8 mouse cellular contexts compared by ENCODE assay signal in genomic region chr3:95894317-95895160, GRCm38 (mm10). TPM values are rescaled to one million over a fixed set of nuclear protein-coding genes. Genes with fewer than 3 reads are reported as not detected.
A peak's percentile ranks its signal among the peaks of the same experiment; 100 is the strongest.
DNase-seq lines count a peak whose midpoint lies in the region; ATAC-seq and TF ChIP-seq lines count a peak whose summit lies in the region.

No protein-coding gene starts in this region.

- H3K9ac ChIP-seq in forebrain, embryonic 16.5 days (replicated peaks; ENCODE audit: low read depth, low read length) = peak overlapping the region; percentile 76
- H3K9ac ChIP-seq in hindbrain, embryonic 15.5 days = peak overlapping the region; percentile 62
- peak overlapping the region; percentile 74 for H3K9ac ChIP-seq in limb, embryonic 14.5 days (ENCODE audit: low read depth, low read length, severe bottlenecking)
- peak overlapping the region; percentile 83 for H3K9ac ChIP-seq in midbrain, embryonic 16.5 days (ENCODE audit: low read depth, low read length)

- no peaks in the 10 kb centered on the region for H3K27me3 ChIP-seq in thymus, adult 2 months (ENCODE audit: control insufficient read depth, insufficient read depth, low read length)
- no peaks in the 10 kb centered on the region for H3K27me3 ChIP-seq in cerebellum, adult 2 months (ENCODE audit: control insufficient read depth, insufficient read depth, low read length)
- no peaks in the 10 kb centered on the region for H3K27me3 ChIP-seq in forebrain, embryonic 16.5 days (replicated peaks; ENCODE audit: control insufficient read depth, insufficient read depth, low read length)
- no peaks in the 10 kb centered on the region for H3K27me3 ChIP-seq in hindbrain, embryonic 15.5 days
- H3K27me3 ChIP-seq in limb, embryonic 14.5 days (ENCODE audit: control insufficient read depth, insufficient read depth, low read length) = no peaks in the 10 kb centered on the region
- H3K27me3 ChIP-seq in midbrain, embryonic 16.5 days (ENCODE audit: control insufficient read depth, insufficient read depth, low read depth, low read length) = no peaks in the 10 kb centered on the region

- DNase-seq in thymus, adult 2 months = peak; percentile 22
- no peak for DNase-seq in thymus, postnatal 0 days (ENCODE audit: low spot score)
- peak; percentile 60 to 64 for DNase-seq in cerebellum, adult 2 months
- DNase-seq in limb, embryonic 14.5 days (ENCODE audit: low spot score) = peak; percentile 27
- DNase-seq in yolk sac, embryonic 10.5 days (ENCODE audit: low spot score) = peak; percentile 70

- H3K4me2 ChIP-seq in forebrain, embryonic 16.5 days (ENCODE audit: low read length) = peak overlapping the region; percentile 55
- peak overlapping the region; percentile 64 for H3K4me2 ChIP-seq in hindbrain, embryonic 15.5 days
- H3K4me2 ChIP-seq in limb, embryonic 14.5 days (replicated peaks; ENCODE audit: low read depth, low read length, severe bottlenecking) = peak overlapping the region; percentile 79
- H3K4me2 ChIP-seq in midbrain, embryonic 16.5 days (ENCODE audit: low read length) = peak overlapping the region; percentile 89

- H3K9me3 ChIP-seq in forebrain, embryonic 16.5 days (ENCODE audit: control insufficient read depth, low read length) = no peaks in the 10 kb centered on the region
- no peaks in the 10 kb centered on the region for H3K9me3 ChIP-seq in hindbrain, embryonic 15.5 days
- H3K9me3 ChIP-seq in limb, embryonic 14.5 days (ENCODE audit: control insufficient read depth, low read length) = no peaks in the 10 kb centered on the region
- no peaks in the 10 kb centered on the region for H3K9me3 ChIP-seq in midbrain, embryonic 16.5 days (replicated peaks; ENCODE audit: control insufficient read depth, low read length, poor library complexity, severe bottlenecking)

- 0 out of 2 replicates have a peak, but pooled peaks cover 4% of the 10 kb centered on the region for H3K36me3 ChIP-seq in thymus, adult 2 months (ENCODE audit: control insufficient read depth, insufficient read depth, low read length)
- no peaks in the 10 kb centered on the region for H3K36me3 ChIP-seq in forebrain, embryonic 16.5 days (ENCODE audit: control insufficient read depth, insufficient read depth)
- peaks cover 7% of the 10 kb centered on the region; the same call in 1 of the 2 replicates for H3K36me3 ChIP-seq in hindbrain, embryonic 15.5 days
- H3K36me3 ChIP-seq in limb, embryonic 14.5 days (ENCODE audit: control insufficient read depth, insufficient read depth, low read length) = peaks cover 20% of the 10 kb centered on the region
- no peaks in the 10 kb centered on the region; the same call in 1 of the 2 replicates for H3K36me3 ChIP-seq in midbrain, embryonic 16.5 days (ENCODE audit: control insufficient read depth, insufficient read depth, low read length)

- H3K4me3 ChIP-seq in thymus, adult 2 months (ENCODE audit: control insufficient read depth, insufficient read depth, low read length) = peak overlapping the region; percentile 89
- peak overlapping the region; percentile 96 for H3K4me3 ChIP-seq in cerebellum, adult 2 months (replicated peaks; ENCODE audit: insufficient read depth, low read depth, low read length)
- peak overlapping the region; percentile 75 for H3K4me3 ChIP-seq in forebrain, embryonic 16.5 days (replicated peaks; ENCODE audit: low read length)
- H3K4me3 ChIP-seq in hindbrain, embryonic 15.5 days = peak overlapping the region; percentile 56
- H3K4me3 ChIP-seq in limb, embryonic 14.5 days (replicated peaks; ENCODE audit: low read length) = peak overlapping the region; percentile 67
- peak overlapping the region; percentile 78 for H3K4me3 ChIP-seq in midbrain, embryonic 16.5 days (ENCODE audit: low read depth, low read length)

- ATAC-seq in forebrain, embryonic 16.5 days = no peak
- ATAC-seq in hindbrain, embryonic 15.5 days (ENCODE audit: low FRiP score, low read depth) = no peak
- ATAC-seq in limb, embryonic 14.5 days (ENCODE audit: low FRiP score, low read depth) = no peak
- ATAC-seq in midbrain, embryonic 16.5 days = 0 out of 2 replicates have a peak, but pooled peaks have one; percentile 7

- 6% methylated on average over 16 of the region's 16 CpGs for WGBS in thymus, adult 2 months
- WGBS in cerebellum, adult 2 months = 5% methylated on average over 16 of the region's 16 CpGs
- WGBS in forebrain, embryonic 16.5 days = 14% methylated on average over 16 of the region's 16 CpGs
- WGBS in hindbrain, embryonic 15.5 days = 16% methylated on average over 16 of the region's 16 CpGs
- 10% methylated on average over 15 of the region's 16 CpGs for WGBS in limb, embryonic 14.5 days
- WGBS in midbrain, embryonic 16.5 days = 9% methylated on average over 14 of the region's 16 CpGs

- H3K27ac ChIP-seq in thymus, adult 2 months (ENCODE audit: control insufficient read depth, insufficient read depth, low read length) = peak overlapping the region; percentile 38; the same call in 1 of the 2 replicates
- peak overlapping the region; percentile 82 for H3K27ac ChIP-seq in cerebellum, adult 2 months (ENCODE audit: insufficient read depth, low read length)
- H3K27ac ChIP-seq in forebrain, embryonic 16.5 days (ENCODE audit: low read length) = peak overlapping the region; percentile 36; the same call in 1 of the 2 replicates
- H3K27ac ChIP-seq in hindbrain, embryonic 15.5 days (replicated peaks) = peak overlapping the region; percentile 76
- H3K27ac ChIP-seq in limb, embryonic 14.5 days (replicated peaks; ENCODE audit: low read depth, low read length) = peak overlapping the region; percentile 56; the same call in 1 of the 2 replicates
- H3K27ac ChIP-seq in midbrain, embryonic 16.5 days (ENCODE audit: low read length) = peak overlapping the region; percentile 78

- no peak for TF ChIP-seq POLR2A in thymus, adult 2 months (IDR thresholded peaks at IDR 0.05; ENCODE audit: control insufficient read depth, extremely low read depth, insufficient read depth, low read length, poor library complexity)
- TF ChIP-seq POLR2A in cerebellum, adult 2 months (IDR thresholded peaks at IDR 0.05; ENCODE audit: borderline replicate concordance, insufficient read depth, low read length) = no peak
- TF ChIP-seq POLR2A in limb, embryonic 14.5 days (IDR thresholded peaks at IDR 0.05; ENCODE audit: borderline replicate concordance, extremely low read depth, insufficient read depth, insufficient read length) = no peak

- peaks cover 28% of the 10 kb centered on the region for H3K4me1 ChIP-seq in thymus, adult 2 months (replicated peaks; ENCODE audit: control insufficient read depth, insufficient read depth, low read length)
- H3K4me1 ChIP-seq in cerebellum, adult 2 months (ENCODE audit: control insufficient read depth, insufficient read depth, low read length) = peaks cover 6% of the 10 kb centered on the region
- peaks cover 12% of the 10 kb centered on the region for H3K4me1 ChIP-seq in forebrain, embryonic 16.5 days (replicated peaks; ENCODE audit: control insufficient read depth, insufficient read depth, low read length)
- peaks cover 24% of the 10 kb centered on the region for H3K4me1 ChIP-seq in hindbrain, embryonic 15.5 days (replicated peaks)
- H3K4me1 ChIP-seq in limb, embryonic 14.5 days (ENCODE audit: control insufficient read depth, insufficient read depth, low read length) = peaks cover 10% of the 10 kb centered on the region; the same call in 1 of the 2 replicates
- peaks cover 17% of the 10 kb centered on the region for H3K4me1 ChIP-seq in midbrain, embryonic 16.5 days (ENCODE audit: control insufficient read depth, insufficient read depth, low read length)

- no peak for TF ChIP-seq CTCF in thymus, adult 2 months (IDR thresholded peaks at IDR 0.05; ENCODE audit: borderline replicate concordance, control insufficient read depth, extremely low read depth, insufficient read depth, low read length, poor library complexity)
- TF ChIP-seq CTCF in cerebellum, adult 2 months (IDR thresholded peaks at IDR 0.05; ENCODE audit: borderline replicate concordance, insufficient read depth, low read depth, low read length) = no peak

RNA-seq across cellular contexts. Expression of gene Aph1a, which starts 0.8 kb away (rescaled TPM):
- polyA plus RNA-seq in thymus, adult 2 months (2012; rRNA removed) = 139 and 156 TPM in 2 replicates
- polyA plus RNA-seq in thymus, postnatal 0 days (2015; fragmentation: Nextera tagmentation; extraction: Ambion mirVana) = 27.8 and 32.4 TPM in 2 replicates
- 78.1 and 80.3 TPM in 2 replicates for polyA plus RNA-seq in cerebellum, adult 2 months (2012; rRNA removed)
- polyA plus RNA-seq in forebrain, embryonic 16.5 days (2015; fragmentation: Nextera tagmentation; extraction: Ambion mirVana) = 35.6 and 35.9 TPM in 2 replicates
- 34.9 and 36.4 TPM in 2 replicates for polyA plus RNA-seq in hindbrain, embryonic 15.5 days (2015; fragmentation: Nextera tagmentation; extraction: Ambion mirVana)
- 116 and 150 TPM in 2 replicates for polyA plus RNA-seq in limb, embryonic 14.5 days (2012; rRNA removed)
- polyA plus RNA-seq in limb, embryonic 14.5 days (2014; fragmentation: Nextera tagmentation; extraction: Ambion mirVana) = 35.8 and 36.1 TPM in 2 replicates
- polyA plus RNA-seq in midbrain, embryonic 16.5 days (2015; fragmentation: Nextera tagmentation; extraction: Ambion mirVana) = 27.1 and 35.1 TPM in 2 replicates

RNA-seq across cellular contexts. Expression of gene BC028528, which starts 2.7 kb away (rescaled TPM):
- polyA plus RNA-seq in thymus, adult 2 months (2012; rRNA removed) = 4.5 and 6.0 TPM in 2 replicates
- 15.9 and 17.7 TPM in 2 replicates for polyA plus RNA-seq in thymus, postnatal 0 days (2015; fragmentation: Nextera tagmentation; extraction: Ambion mirVana)
- polyA plus RNA-seq in cerebellum, adult 2 months (2012; rRNA removed) = 9.0 and 9.3 TPM in 2 replicates
- 13.8 and 14.4 TPM in 2 replicates for polyA plus RNA-seq in forebrain, embryonic 16.5 days (2015; fragmentation: Nextera tagmentation; extraction: Ambion mirVana)
- polyA plus RNA-seq in hindbrain, embryonic 15.5 days (2015; fragmentation: Nextera tagmentation; extraction: Ambion mirVana) = 19.8 and 22.8 TPM in 2 replicates
- 16.6 and 20.6 TPM in 2 replicates for polyA plus RNA-seq in limb, embryonic 14.5 days (2012; rRNA removed)
- polyA plus RNA-seq in limb, embryonic 14.5 days (2014; fragmentation: Nextera tagmentation; extraction: Ambion mirVana) = 16.6 and 21.1 TPM in 2 replicates
- polyA plus RNA-seq in midbrain, embryonic 16.5 days (2015; fragmentation: Nextera tagmentation; extraction: Ambion mirVana) = 18.2 and 18.5 TPM in 2 replicates

RNA-seq across cellular contexts. Expression of gene Car14, which starts 10.0 kb away (rescaled TPM):
- polyA plus RNA-seq in thymus, adult 2 months (2012; rRNA removed) = 4.3 and 13.0 TPM in 2 replicates
- 1.8 and 2.2 TPM in 2 replicates for polyA plus RNA-seq in thymus, postnatal 0 days (2015; fragmentation: Nextera tagmentation; extraction: Ambion mirVana)
- polyA plus RNA-seq in cerebellum, adult 2 months (2012; rRNA removed) = 49.8 and 63.2 TPM in 2 replicates
- polyA plus RNA-seq in forebrain, embryonic 16.5 days (2015; fragmentation: Nextera tagmentation; extraction: Ambion mirVana) = 9.4 and 10.2 TPM in 2 replicates
- 13.1 and 14.7 TPM in 2 replicates for polyA plus RNA-seq in hindbrain, embryonic 15.5 days (2015; fragmentation: Nextera tagmentation; extraction: Ambion mirVana)
- 11.3 and 14.9 TPM in 2 replicates for polyA plus RNA-seq in limb, embryonic 14.5 days (2012; rRNA removed)
- polyA plus RNA-seq in limb, embryonic 14.5 days (2014; fragmentation: Nextera tagmentation; extraction: Ambion mirVana) = 11.5 and 16.4 TPM in 2 replicates
- 7.6 and 9.2 TPM in 2 replicates for polyA plus RNA-seq in midbrain, embryonic 16.5 days (2015; fragmentation: Nextera tagmentation; extraction: Ambion mirVana)

RNA-seq across cellular contexts. Expression of gene Ciart, which starts 12.5 kb away (rescaled TPM):
- 3.0 and 3.1 TPM in 2 replicates for polyA plus RNA-seq in thymus, adult 2 months (2012; rRNA removed)
- 2.7 and 3.2 TPM in 2 replicates for polyA plus RNA-seq in thymus, postnatal 0 days (2015; fragmentation: Nextera tagmentation; extraction: Ambion mirVana)
- polyA plus RNA-seq in cerebellum, adult 2 months (2012; rRNA removed) = 48.4 and 48.7 TPM in 2 replicates
- 4.1 and 5.7 TPM in 2 replicates for polyA plus RNA-seq in forebrain, embryonic 16.5 days (2015; fragmentation: Nextera tagmentation; extraction: Ambion mirVana)
- 4.9 and 5.2 TPM in 2 replicates for polyA plus RNA-seq in hindbrain, embryonic 15.5 days (2015; fragmentation: Nextera tagmentation; extraction: Ambion mirVana)
- 8.4 and 10.9 TPM in 2 replicates for polyA plus RNA-seq in limb, embryonic 14.5 days (2012; rRNA removed)
- polyA plus RNA-seq in limb, embryonic 14.5 days (2014; fragmentation: Nextera tagmentation; extraction: Ambion mirVana) = 4.4 and 5.4 TPM in 2 replicates
- 4.8 and 5.2 TPM in 2 replicates for polyA plus RNA-seq in midbrain, embryonic 16.5 days (2015; fragmentation: Nextera tagmentation; extraction: Ambion mirVana)

RNA-seq across cellular contexts. Expression of gene Mrps21, which starts 23.2 kb away (rescaled TPM):
- polyA plus RNA-seq in thymus, adult 2 months (2012; rRNA removed) = 56.3 and 60.5 TPM in 2 replicates
- 372 and 418 TPM in 2 replicates for polyA plus RNA-seq in thymus, postnatal 0 days (2015; fragmentation: Nextera tagmentation; extraction: Ambion mirVana)
- 265 and 281 TPM in 2 replicates for polyA plus RNA-seq in cerebellum, adult 2 months (2012; rRNA removed)
- 243 and 277 TPM in 2 replicates for polyA plus RNA-seq in forebrain, embryonic 16.5 days (2015; fragmentation: Nextera tagmentation; extraction: Ambion mirVana)
- polyA plus RNA-seq in hindbrain, embryonic 15.5 days (2015; fragmentation: Nextera tagmentation; extraction: Ambion mirVana) = 277 and 287 TPM in 2 replicates
- 113 and 155 TPM in 2 replicates for polyA plus RNA-seq in limb, embryonic 14.5 days (2012; rRNA removed)
- polyA plus RNA-seq in limb, embryonic 14.5 days (2014; fragmentation: Nextera tagmentation; extraction: Ambion mirVana) = 294 and 303 TPM in 2 replicates
- polyA plus RNA-seq in midbrain, embryonic 16.5 days (2015; fragmentation: Nextera tagmentation; extraction: Ambion mirVana) = 247 and 260 TPM in 2 replicates
